Mouse (Mus musculus): ENCODE measurements at regions not wholly inside any gene's neighbourhood (a gene's known extent, or its start where the extent isn't known, plus 50 kb on each side); places are given as distances from the start of the nearest gene placed in this dataset.

DNA sequence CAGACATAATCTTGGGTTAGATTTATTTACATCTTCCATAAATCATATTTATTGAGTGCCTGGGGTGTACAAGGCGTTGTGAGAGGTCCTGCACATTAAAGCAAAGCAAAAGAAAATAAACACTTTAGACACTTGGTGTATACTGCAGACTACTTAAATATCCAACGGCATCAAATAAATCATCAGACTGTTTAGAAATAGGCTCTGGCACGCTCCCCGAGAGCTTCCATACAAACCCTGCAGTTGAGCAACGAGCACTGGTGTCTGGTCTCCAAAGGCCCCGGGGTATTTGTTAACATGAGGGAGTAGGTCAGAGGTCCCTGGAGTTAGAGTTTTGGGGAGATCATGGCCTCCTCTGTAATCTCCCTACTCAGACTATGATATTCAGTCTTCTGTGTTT, 244.9 kb downstream of the Maf start:
- Histone ChIP-seq H3K4me1 (replicated peaks; ENCODE audit: low read depth, low read length) (peaks cover 5% of the 10 kb centered on the region), H3K9me3 (ENCODE audit: low read length) (peaks cover 3% of the 10 kb centered on the region; the same call in 1 of the 2 replicates), H3K27me3 (ENCODE audit: insufficient read depth, low read length) (peaks cover 20% of the 10 kb centered on the region), H3K4me3 (replicated peaks; ENCODE audit: low read length) (no peak overlapping the region), H3K36me3 (ENCODE audit: insufficient read depth, low read length) (no peaks in the 10 kb centered on the region)
- TF ChIP-seq NANOG (IDR thresholded peaks at IDR 0.05; ENCODE audit: borderline replicate concordance, low read length) (no peak), POU5F1 (IDR thresholded peaks at IDR 0.05; ENCODE audit: borderline replicate concordance, low read length) (no peak), CTCF (conservative IDR thresholded peaks at IDR 0.05; ENCODE audit: low read length) (no peak)

GRCm38 (mm10) chr8:115458119-115458518, 249.5 kb downstream of the Maf start:
- H3K4me1 ChIP-seq (replicated peaks; ENCODE audit: low read depth, low read length): peaks cover 24% of the 10 kb centered on the region
- no peak overlapping the region for H3K4me3 ChIP-seq (replicated peaks; ENCODE audit: low read length)
- H3K27me3 ChIP-seq (ENCODE audit: insufficient read depth, low read length): peaks cover 14% of the 10 kb centered on the region
- peaks cover 3% of the 10 kb centered on the region; the same call in 1 of the 2 replicates for H3K9me3 ChIP-seq (ENCODE audit: low read length)
- TF ChIP-seq CTCF (conservative IDR thresholded peaks at IDR 0.05; ENCODE audit: low read length) (no peak), POU5F1 (IDR thresholded peaks at IDR 0.05; ENCODE audit: borderline replicate concordance, low read length) (no peak), NANOG (IDR thresholded peaks at IDR 0.05; ENCODE audit: borderline replicate concordance, low read length) (no peak)
- H3K36me3 ChIP-seq (ENCODE audit: insufficient read depth, low read length): no peaks in the 10 kb centered on the region

GRCm38 (mm10) chr8:115450789-115451188, 256.8 kb downstream of the Maf start:
- H3K4me3 ChIP-seq (replicated peaks; ENCODE audit: low read length): no peak overlapping the region
- H3K36me3 ChIP-seq (ENCODE audit: insufficient read depth, low read length): no peaks in the 10 kb centered on the region
- H3K27me3 ChIP-seq (ENCODE audit: insufficient read depth, low read length): 0 out of 2 replicates have a peak, but pooled peaks cover under 1% of the 10 kb centered on the region
- TF ChIP-seq CTCF (conservative IDR thresholded peaks at IDR 0.05; ENCODE audit: low read length) (no peak), NANOG (IDR thresholded peaks at IDR 0.05; ENCODE audit: borderline replicate concordance, low read length) (no peak), POU5F1 (IDR thresholded peaks at IDR 0.05; ENCODE audit: borderline replicate concordance, low read length) (no peak)
- peaks cover 23% of the 10 kb centered on the region for H3K4me1 ChIP-seq (replicated peaks; ENCODE audit: low read depth, low read length)
- H3K9me3 ChIP-seq (ENCODE audit: low read length): no peaks in the 10 kb centered on the region

DNA sequence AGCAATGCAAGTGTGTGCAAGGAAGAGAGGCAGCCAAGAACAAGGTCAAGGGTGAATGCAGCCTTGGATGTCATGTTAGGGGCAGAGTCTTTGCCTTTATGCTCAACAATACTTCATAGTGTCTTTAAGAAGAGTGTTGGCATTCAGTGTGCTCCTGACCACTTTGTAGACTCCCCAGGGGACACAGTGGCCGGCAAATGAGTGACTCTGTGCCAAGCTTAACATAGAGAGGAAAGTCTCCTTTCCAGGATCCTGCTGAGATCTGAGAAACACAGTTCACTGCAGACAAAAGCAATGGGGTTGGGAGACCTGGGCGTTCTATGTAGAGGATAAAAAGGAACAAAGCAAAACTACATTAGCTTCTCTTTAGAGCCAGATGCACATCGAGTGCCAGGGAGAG, 259.2 kb downstream of the Maf start:
- Histone ChIP-seq H3K27me3 (ENCODE audit: insufficient read depth, low read length) (no peaks in the 10 kb centered on the region), H3K4me1 (replicated peaks; ENCODE audit: low read depth, low read length) (peaks cover 7% of the 10 kb centered on the region), H3K9me3 (ENCODE audit: low read length) (no peaks in the 10 kb centered on the region), H3K36me3 (ENCODE audit: insufficient read depth, low read length) (no peaks in the 10 kb centered on the region), H3K4me3 (replicated peaks; ENCODE audit: low read length) (no peak overlapping the region)
- TF ChIP-seq POU5F1 (IDR thresholded peaks at IDR 0.05; ENCODE audit: borderline replicate concordance, low read length) (no peak), CTCF (conservative IDR thresholded peaks at IDR 0.05; ENCODE audit: low read length) (no peak), NANOG (IDR thresholded peaks at IDR 0.05; ENCODE audit: borderline replicate concordance, low read length) (no peak)

GRCm38 (mm10) chr8:115444519-115444918, 263.1 kb downstream of the Maf start:
- no peak for TF ChIP-seq CTCF (conservative IDR thresholded peaks at IDR 0.05; ENCODE audit: low read length)
- no peak for TF ChIP-seq NANOG (IDR thresholded peaks at IDR 0.05; ENCODE audit: borderline replicate concordance, low read length)
- no peaks in the 10 kb centered on the region for H3K4me1 ChIP-seq (replicated peaks; ENCODE audit: low read depth, low read length)
- no peaks in the 10 kb centered on the region for H3K9me3 ChIP-seq (ENCODE audit: low read length)

DNA sequence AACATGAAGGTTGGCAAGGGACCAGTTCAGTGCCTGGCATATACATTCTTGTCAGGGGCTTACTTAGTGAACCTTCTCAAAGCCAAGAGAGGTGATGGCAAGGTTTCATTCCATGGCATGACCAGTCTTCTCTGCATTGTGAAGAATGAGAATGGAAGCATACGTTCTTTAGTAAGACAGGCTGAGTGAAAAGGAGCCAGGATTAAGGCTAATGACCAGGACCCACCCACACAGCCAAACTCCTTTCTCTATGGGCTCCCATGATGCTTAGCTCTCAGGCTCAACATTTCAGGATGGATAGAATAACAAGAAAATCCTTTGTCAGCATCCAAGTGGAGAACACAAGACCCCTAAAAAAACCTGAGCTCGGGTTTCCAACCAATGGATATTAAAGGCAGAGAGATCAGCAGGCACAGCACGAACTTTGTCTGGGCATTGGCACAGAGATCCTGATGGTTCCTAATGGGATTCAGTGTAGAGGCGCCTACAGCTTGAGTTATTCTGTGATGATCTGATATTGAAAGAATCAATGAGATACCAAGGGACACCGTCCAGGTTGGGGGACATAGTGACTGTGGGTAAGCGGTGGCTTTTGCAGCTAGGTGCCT, 265.5 kb downstream of the Maf start:
- Histone ChIP-seq H3K9me3 (ENCODE audit: low read length) (0 out of 2 replicates have a peak, but pooled peaks cover 8% of the 10 kb centered on the region), H3K4me1 (replicated peaks; ENCODE audit: low read depth, low read length) (no peaks in the 10 kb centered on the region), H3K36me3 (ENCODE audit: insufficient read depth, low read length) (no peaks in the 10 kb centered on the region), H3K27me3 (ENCODE audit: insufficient read depth, low read length) (peaks cover 5% of the 10 kb centered on the region), H3K4me3 (replicated peaks; ENCODE audit: low read length) (no peak overlapping the region)
- TF ChIP-seq POU5F1 (IDR thresholded peaks at IDR 0.05; ENCODE audit: borderline replicate concordance, low read length) (no peak), NANOG (IDR thresholded peaks at IDR 0.05; ENCODE audit: borderline replicate concordance, low read length) (no peak), CTCF (conservative IDR thresholded peaks at IDR 0.05; ENCODE audit: low read length) (no peak)

More at GRCm38 (mm10) chr8:115444519-115444918, 263.1 kb downstream of the Maf start:
- no peak overlapping the region for H3K4me3 ChIP-seq (replicated peaks; ENCODE audit: low read length)
- H3K27me3 ChIP-seq (ENCODE audit: insufficient read depth, low read length): peaks cover 3% of the 10 kb centered on the region
- no peaks in the 10 kb centered on the region for H3K36me3 ChIP-seq (ENCODE audit: insufficient read depth, low read length)

GRCm38 (mm10) chr8:115441323-115441722, 266.3 kb downstream of the Maf start:
- TF ChIP-seq NANOG (IDR thresholded peaks at IDR 0.05; ENCODE audit: borderline replicate concordance, low read length) (no peak), CTCF (conservative IDR thresholded peaks at IDR 0.05; ENCODE audit: low read length) (no peak)
- no peak overlapping the region for H3K4me3 ChIP-seq (replicated peaks; ENCODE audit: low read length)
- no peaks in the 10 kb centered on the region for H3K4me1 ChIP-seq (replicated peaks; ENCODE audit: low read depth, low read length)
- peaks cover 5% of the 10 kb centered on the region for H3K27me3 ChIP-seq (ENCODE audit: insufficient read depth, low read length)
- no peaks in the 10 kb centered on the region for H3K36me3 ChIP-seq (ENCODE audit: insufficient read depth, low read length)
- 0 out of 2 replicates have a peak, but pooled peaks cover 8% of the 10 kb centered on the region for H3K9me3 ChIP-seq (ENCODE audit: low read length)

- Histone ChIP-seq H3K4me3 (replicated peaks; ENCODE audit: low read length) (no peak overlapping the region), H3K9me3 (ENCODE audit: low read length) (0 out of 2 replicates have a peak, but pooled peaks cover 8% of the 10 kb centered on the region), H3K4me1 (replicated peaks; ENCODE audit: low read depth, low read length) (no peaks in the 10 kb centered on the region), H3K36me3 (ENCODE audit: insufficient read depth, low read length) (no peaks in the 10 kb centered on the region), H3K27me3 (ENCODE audit: insufficient read depth, low read length) (peaks cover 5% of the 10 kb centered on the region)
- no peak for TF ChIP-seq POU5F1 (IDR thresholded peaks at IDR 0.05; ENCODE audit: borderline replicate concordance, low read length)
- TF ChIP-seq CTCF (conservative IDR thresholded peaks at IDR 0.05; ENCODE audit: low read length): no peak
- TF ChIP-seq NANOG (IDR thresholded peaks at IDR 0.05; ENCODE audit: borderline replicate concordance, low read length): no peak
These were observed 267.4 kb downstream of the Maf start for GRCm38 (mm10) chr8:115440151-115440550.

DNA sequence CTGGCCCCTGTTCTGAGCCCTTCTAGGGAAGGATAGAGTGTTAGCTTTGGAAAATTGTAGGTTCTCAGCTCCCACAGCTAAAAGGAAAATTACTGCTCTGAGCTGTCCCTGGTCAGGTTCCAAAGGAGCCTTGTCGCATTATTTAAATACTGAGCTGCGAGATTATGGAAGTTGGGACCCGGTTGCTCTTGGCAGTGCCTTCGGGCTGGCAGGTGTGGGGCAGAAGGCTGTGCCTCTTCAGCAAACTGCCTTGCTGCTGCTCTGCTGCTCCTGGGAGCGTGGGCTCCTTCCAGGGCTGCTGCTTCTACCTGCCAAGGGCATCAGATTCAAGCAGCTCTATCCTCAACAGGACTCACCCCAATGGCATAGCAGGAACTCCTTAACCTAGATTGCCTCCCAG, 268.1 kb downstream of the Maf start:
- Histone ChIP-seq H3K36me3 (ENCODE audit: insufficient read depth, low read length) (no peaks in the 10 kb centered on the region), H3K4me1 (replicated peaks; ENCODE audit: low read depth, low read length) (no peaks in the 10 kb centered on the region), H3K4me3 (replicated peaks; ENCODE audit: low read length) (no peak overlapping the region), H3K9me3 (ENCODE audit: low read length) (0 out of 2 replicates have a peak, but pooled peaks cover 8% of the 10 kb centered on the region), H3K27me3 (ENCODE audit: insufficient read depth, low read length) (peaks cover 5% of the 10 kb centered on the region)
- TF ChIP-seq CTCF (conservative IDR thresholded peaks at IDR 0.05; ENCODE audit: low read length) (no peak), POU5F1 (IDR thresholded peaks at IDR 0.05; ENCODE audit: borderline replicate concordance, low read length) (no peak), NANOG (IDR thresholded peaks at IDR 0.05; ENCODE audit: borderline replicate concordance, low read length) (no peak)
